Mouse (Mus musculus) left cerebral cortex, adult 2 months (tissue): ENCODE measurements at regions not wholly inside any gene's neighbourhood (a gene's known extent, or its start where the extent isn't known, plus 50 kb on each side); places are given as distances from the start of the nearest gene placed in this dataset.

Experiments
- DNase-seq, 2 experiments: peaks; one replicate each; pipeline ENCODE4 v3.0.0; 2021 to 2022; ENCODE audit warnings: low spot score in 2 of 2, mixed read lengths in 1 of 2; ENCODE audit errors: extremely low spot score in 1 of 2
- H3K27ac ChIP-seq: fragments of 200-600 bp; 2 replicates; pipeline ENCODE4 v1.8.1; 2022
- H3K4me3 ChIP-seq: fragments of 200-600 bp; 2 replicates; pipeline ENCODE4 v1.8.1; 2022
- CTCF ChIP-seq: fragments of 200-600 bp; IDR thresholded peaks from 2 replicates; pipeline ENCODE4 v1.8.1; 2022; ENCODE audit warnings: antibody characterized with exemption, mild to moderate bottlenecking, moderate library complexity
- intact Hi-C: fragments of 180-260 bp; cut with DNase I; formaldehyde crosslinking; loops from one replicate; pipeline ENCODE4 v1.15.1; 2025

- no peak for TF ChIP-seq CTCF
- no peak for DNase-seq
- no peak overlapping the region for H3K27ac ChIP-seq
- intact Hi-C loops: no loop called here
- H3K4me3 ChIP-seq: no peak overlapping the region
Observed at GRCm38 (mm10) chr3:51055004-51055403, 169.2 kb upstream of the Noct start.

- no peak overlapping the region for H3K4me3 ChIP-seq
- DNase-seq: no peak
- intact Hi-C loops: no loop called here
- H3K27ac ChIP-seq: no peak overlapping the region
- TF ChIP-seq CTCF: no peak
Observed at GRCm38 (mm10) chr3:51064201-51064600, 160.0 kb upstream of the Noct start.

- Histone ChIP-seq H3K4me3 (no peak overlapping the region), H3K27ac (no peak overlapping the region)
- intact Hi-C loops: no loop called here
- DNase-seq: no peak
- TF ChIP-seq CTCF: no peak
Observed at GRCm38 (mm10) chr3:51066373-51066772, 157.9 kb upstream of the Noct start.

- H3K27ac ChIP-seq: no peak overlapping the region
- intact Hi-C loops: no loop called here
- H3K4me3 ChIP-seq: no peak overlapping the region
- TF ChIP-seq CTCF: no peak
- peak; percentile 35 to 43 for DNase-seq
Observed at GRCm38 (mm10) chr3:51072417-51072816, 151.8 kb upstream of the Noct start.

- intact Hi-C loops: no loop called here
- DNase-seq: no peak
- H3K27ac ChIP-seq: no peak overlapping the region
- no peak overlapping the region for H3K4me3 ChIP-seq
- no peak for TF ChIP-seq CTCF
Observed at GRCm38 (mm10) chr3:51073003-51073679, 151.1 kb upstream of the Noct start.

GRCm38 (mm10) chr3:51073743-51074319, 150.4 kb upstream of the Noct start:
- TF ChIP-seq CTCF: no peak
- no peak for DNase-seq
- intact Hi-C loops: no loop called here
- Histone ChIP-seq H3K27ac (no peak overlapping the region), H3K4me3 (no peak overlapping the region)

GRCm38 (mm10) chr3:51075219-51075920, 148.9 kb upstream of the Noct start:
- Histone ChIP-seq H3K4me3 (no peak overlapping the region), H3K27ac (no peak overlapping the region)
- DNase-seq: no peak
- peak; percentile 16 for TF ChIP-seq CTCF
- intact Hi-C loops: no loop called here

- intact Hi-C loops: no loop called here
- no peak for TF ChIP-seq CTCF
- Histone ChIP-seq H3K4me3 (no peak overlapping the region), H3K27ac (no peak overlapping the region)
- DNase-seq: no peak
Observed at GRCm38 (mm10) chr3:51078459-51078858, 145.8 kb upstream of the Noct start.

- no peak for TF ChIP-seq CTCF
- no peak for DNase-seq
Observed at GRCm38 (mm10) chr3:51080415-51080814, 143.8 kb upstream of the Noct start.

GRCm38 (mm10) chr3:51080855-51081254, 143.4 kb upstream of the Noct start:
- no peak for DNase-seq
- Histone ChIP-seq H3K4me3 (no peak overlapping the region), H3K27ac (no peak overlapping the region)
- intact Hi-C loops: no loop called here
- no peak for TF ChIP-seq CTCF

More at GRCm38 (mm10) chr3:51080415-51080814, 143.8 kb upstream of the Noct start:
- Histone ChIP-seq H3K27ac (no peak overlapping the region), H3K4me3 (no peak overlapping the region)
- intact Hi-C loops: no loop called here

GRCm38 (mm10) chr3:51082831-51083575, 141.2 kb upstream of the Noct start:
- no peak for DNase-seq
- H3K4me3 ChIP-seq: no peak overlapping the region
- intact Hi-C loops: no loop called here
- H3K27ac ChIP-seq: no peak overlapping the region
- TF ChIP-seq CTCF: no peak

- DNase-seq: no peak
- intact Hi-C loops: no loop called here
- H3K27ac ChIP-seq: no peak overlapping the region
Observed at GRCm38 (mm10) chr3:51083583-51083982, 140.7 kb upstream of the Noct start.

More at GRCm38 (mm10) chr3:51083583-51083982, 140.7 kb upstream of the Noct start:
- TF ChIP-seq CTCF: no peak
- no peak overlapping the region for H3K4me3 ChIP-seq
